Mouse (Mus musculus) hindbrain, embryonic 14.5 days (tissue): ENCODE data around the gene Cep112. TPM values are rescaled to one million over a fixed set of nuclear protein-coding genes. Genes with fewer than 3 reads are reported as not detected.

ENCODE experiments used
- ATAC-seq: fragments of 200-750 bp; cut with Nextera tagmentation; 2 replicates; pipeline ENCODE4 v1.8.0; 2017; ENCODE audit warnings: moderate number of reproducible peaks, mild to moderate bottlenecking, moderate TSS enrichment, moderate library complexity; ENCODE audit not compliant: low FRiP score
- DNase-seq: peaks from one replicate; pipeline ENCODE4 v3.0.0-alpha.2; 2015; ENCODE audit warnings: low spot score
- H3K27ac ChIP-seq: fragments of 300-500 bp; sonication (generic); 2 replicates; pipeline ENCODE4 v1.5.1; 2014; ENCODE audit warnings: mild to moderate bottlenecking, moderate library complexity
- H3K27me3 ChIP-seq: fragments of 300-500 bp; sonication (generic); 2 replicates; pipeline ENCODE4 v1.6.1; 2014; ENCODE audit warnings: mild to moderate bottlenecking, low read length, mixed read lengths; ENCODE audit not compliant: control insufficient read depth, insufficient read depth
- H3K36me3 ChIP-seq: fragments of 300-500 bp; sonication (generic); replicated peaks from 2 replicates; pipeline ENCODE4 v1.6.1; 2014; ENCODE audit not compliant: control insufficient read depth, insufficient read depth
- H3K4me1 ChIP-seq: fragments of 300-500 bp; sonication (generic); replicated peaks from 2 replicates; pipeline ENCODE4 v1.6.1; 2014; ENCODE audit warnings: antibody characterized with exemption, low read length, mixed read lengths; ENCODE audit not compliant: control insufficient read depth, insufficient read depth
- H3K4me2 ChIP-seq: fragments of 300-500 bp; sonication (generic); replicated peaks from 2 replicates; pipeline ENCODE4 v1.6.1; 2014; ENCODE audit warnings: mild to moderate bottlenecking, moderate library complexity
- H3K4me3 ChIP-seq: fragments of 300-500 bp; sonication (generic); replicated peaks from 2 replicates; pipeline ENCODE4 v1.5.1; 2014; ENCODE audit warnings: mild to moderate bottlenecking, low read length
- H3K9ac ChIP-seq: fragments of 300-500 bp; sonication (generic); 2 replicates; pipeline ENCODE4 v1.6.1; 2014
- H3K9me3 ChIP-seq: fragments of 300-500 bp; sonication (generic); 2 replicates; pipeline ENCODE4 v1.6.1; 2016; ENCODE audit warnings: low read length; ENCODE audit not compliant: control insufficient read depth
- WGBS: fragments of 180-500 bp; shearing (Covaris S2); extraction: QIAGEN DNeasy Blood & Tissue Kit; methylation state at CpG from one replicate; pipeline ENCODE4 v1.1.7; 2014; 5-methylcytosine and 5-hydroxymethylcytosine counted together
- polyA plus RNA-seq: library from polyadenylated mRNA; unstranded; fragments of >200 nt; fragmentation: Nextera tagmentation; extraction: Ambion mirVana; gene quantifications from 2 replicates; pipeline ENCODE4 v1.2.1, GENCODE M21; 2014

Cep112 gene
- polyA plus RNA-seq, 1 experiment from 2014 or later = 9.6 TPM

DNA sequence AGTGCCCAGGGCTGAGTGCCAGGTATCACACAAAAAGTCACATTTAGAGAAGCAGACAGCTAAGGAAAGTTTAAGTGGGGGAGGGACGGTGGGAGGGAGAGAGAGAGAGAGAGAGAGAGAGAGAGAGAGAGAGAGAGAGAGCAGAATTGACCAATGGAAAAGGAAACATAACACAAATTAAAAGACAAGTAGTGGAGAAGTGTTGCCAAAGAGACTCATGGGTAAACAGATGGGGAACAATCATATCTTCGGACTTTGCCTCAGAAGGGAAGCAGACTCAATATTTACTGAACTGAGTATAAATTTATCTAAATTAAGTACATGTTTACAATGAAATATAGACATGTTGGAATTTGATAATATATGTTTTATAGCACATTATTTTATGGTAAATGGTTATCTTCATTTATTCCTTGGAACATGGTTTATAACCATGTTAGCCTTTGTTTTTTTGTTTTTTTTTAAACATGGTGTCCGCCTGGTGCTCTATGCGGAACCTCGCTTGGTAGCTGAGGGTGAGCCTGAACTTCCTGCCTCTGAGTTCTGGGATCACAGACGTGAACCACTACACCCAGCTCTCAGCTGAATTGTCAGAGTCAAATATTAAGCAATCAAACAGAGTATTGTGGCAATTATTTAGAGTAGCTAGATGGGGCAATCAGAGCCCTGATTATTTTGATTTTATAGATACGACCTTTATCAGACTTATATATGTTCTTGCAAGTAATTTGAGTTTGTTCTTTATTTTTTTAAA is 28.7 kb upstream of the Cep112 start:
- H3K9ac ChIP-seq = no peak overlapping the region
- no peaks in the 10 kb centered on the region for H3K36me3 ChIP-seq
- no peaks in the 10 kb centered on the region for H3K9me3 ChIP-seq
- H3K27me3 ChIP-seq = no peaks in the 10 kb centered on the region
- H3K27ac ChIP-seq = no peak overlapping the region
- WGBS = 92% methylated on average over 7 of the region's 7 CpGs
- no peak for ATAC-seq
- H3K4me1 ChIP-seq = no peaks in the 10 kb centered on the region
- DNase-seq = peak; percentile 9
- H3K4me2 ChIP-seq = no peak overlapping the region
- no peak overlapping the region for H3K4me3 ChIP-seq

- no peak overlapping the region for H3K9ac ChIP-seq
- no peak for DNase-seq
- no peaks in the 10 kb centered on the region for H3K27me3 ChIP-seq
- WGBS = 36% methylated on average over 7 of the region's 9 CpGs
- no peak overlapping the region for H3K4me2 ChIP-seq
- no peaks in the 10 kb centered on the region for H3K4me1 ChIP-seq
- no peak for ATAC-seq
- no peak overlapping the region for H3K4me3 ChIP-seq
- no peak overlapping the region for H3K27ac ChIP-seq
- H3K36me3 ChIP-seq = no peaks in the 10 kb centered on the region
- no peaks in the 10 kb centered on the region for H3K9me3 ChIP-seq
These were observed 14.9 kb upstream of the Cep112 start for GRCm38 (mm10) chr11:108409876-108410644.

DNA sequence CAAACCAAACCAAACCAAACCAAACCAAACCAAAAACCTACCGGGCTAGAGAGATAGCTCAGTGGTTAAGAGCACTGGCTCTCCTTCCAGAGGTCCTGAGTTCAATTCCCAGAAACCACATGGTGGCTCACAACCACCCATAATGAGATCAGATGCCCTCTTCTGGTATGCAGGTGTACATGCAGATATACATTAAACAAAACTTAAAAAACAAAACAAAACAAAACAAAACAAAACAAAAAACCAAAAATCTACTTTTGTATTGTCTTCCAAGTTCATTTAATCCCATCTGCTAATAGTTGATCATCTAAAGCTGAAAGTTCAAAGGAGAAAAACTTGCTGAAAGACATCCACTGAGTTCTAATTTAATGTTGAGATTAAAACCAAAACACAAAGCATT is 8.6 kb upstream of the Cep112 start:
- H3K9ac ChIP-seq = no peak overlapping the region
- no peak overlapping the region for H3K4me2 ChIP-seq
- H3K4me3 ChIP-seq = no peak overlapping the region
- H3K9me3 ChIP-seq = no peaks in the 10 kb centered on the region
- H3K4me1 ChIP-seq = no peaks in the 10 kb centered on the region
- DNase-seq (no peak), ATAC-seq (no peak)
- no peaks in the 10 kb centered on the region for H3K36me3 ChIP-seq
- H3K27me3 ChIP-seq = no peaks in the 10 kb centered on the region
- 100% methylated on average over 1 of the region's 1 CpGs for WGBS
- no peak overlapping the region for H3K27ac ChIP-seq

GRCm38 (mm10) chr11:108418540-108418939 is 6.5 kb upstream of the Cep112 start:
- H3K36me3 ChIP-seq = no peaks in the 10 kb centered on the region
- DNase-seq = peak; percentile 87
- H3K27ac ChIP-seq = no peak overlapping the region
- H3K4me1 ChIP-seq = 0 out of 2 replicates have a peak, but pooled peaks cover under 1% of the 10 kb centered on the region
- no peaks in the 10 kb centered on the region for H3K27me3 ChIP-seq
- no peak for ATAC-seq
- 24% methylated on average over 1 of the region's 1 CpGs for WGBS
- H3K4me2 ChIP-seq = no peak overlapping the region
- no peak overlapping the region for H3K4me3 ChIP-seq
- no peaks in the 10 kb centered on the region for H3K9me3 ChIP-seq
- no peak overlapping the region for H3K9ac ChIP-seq

DNA sequence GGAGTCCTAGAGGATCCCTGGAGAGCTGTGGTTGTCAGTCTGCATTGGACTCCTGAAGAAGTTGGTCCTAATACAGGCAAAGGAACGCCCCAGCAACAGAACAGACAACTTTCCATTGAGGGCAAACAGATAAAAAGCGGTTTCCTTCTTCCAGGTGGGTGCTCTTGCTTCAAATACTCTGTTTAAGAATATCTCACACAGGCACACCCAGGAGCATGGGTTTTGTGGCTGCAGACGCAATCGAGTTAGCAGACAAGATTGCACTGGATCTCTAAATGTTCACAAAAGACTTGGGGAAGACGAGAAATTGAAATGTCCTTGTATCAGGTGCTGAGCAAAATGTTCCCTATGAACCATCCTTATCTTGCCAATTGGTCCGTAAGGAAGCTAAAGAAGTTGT is 5.8 kb upstream of the Cep112 start:
- Histone ChIP-seq H3K27me3 (no peaks in the 10 kb centered on the region), H3K27ac (no peak overlapping the region), H3K36me3 (no peaks in the 10 kb centered on the region), H3K4me1 (0 out of 2 replicates have a peak, but pooled peaks cover 7% of the 10 kb centered on the region), H3K4me3 (no peak overlapping the region), H3K4me2 (no peak overlapping the region), H3K9me3 (no peaks in the 10 kb centered on the region), H3K9ac (no peak overlapping the region)
- WGBS = 92% methylated on average over 6 of the region's 6 CpGs
- DNase-seq (no peak), ATAC-seq (no peak)

- no peak overlapping the region for H3K9ac ChIP-seq
- H3K27me3 ChIP-seq = no peaks in the 10 kb centered on the region
- no peaks in the 10 kb centered on the region for H3K9me3 ChIP-seq
- no peak overlapping the region for H3K4me3 ChIP-seq
- H3K36me3 ChIP-seq = no peaks in the 10 kb centered on the region
- no peak overlapping the region for H3K27ac ChIP-seq
- 78% methylated on average over 4 of the region's 4 CpGs for WGBS
- peaks cover 13% of the 10 kb centered on the region; the same call in 1 of the 2 replicates for H3K4me1 ChIP-seq
- DNase-seq (no peak), ATAC-seq (no peak)
- no peak overlapping the region for H3K4me2 ChIP-seq
These were observed 4.2 kb upstream of the Cep112 start for GRCm38 (mm10) chr11:108420751-108421150.

DNA sequence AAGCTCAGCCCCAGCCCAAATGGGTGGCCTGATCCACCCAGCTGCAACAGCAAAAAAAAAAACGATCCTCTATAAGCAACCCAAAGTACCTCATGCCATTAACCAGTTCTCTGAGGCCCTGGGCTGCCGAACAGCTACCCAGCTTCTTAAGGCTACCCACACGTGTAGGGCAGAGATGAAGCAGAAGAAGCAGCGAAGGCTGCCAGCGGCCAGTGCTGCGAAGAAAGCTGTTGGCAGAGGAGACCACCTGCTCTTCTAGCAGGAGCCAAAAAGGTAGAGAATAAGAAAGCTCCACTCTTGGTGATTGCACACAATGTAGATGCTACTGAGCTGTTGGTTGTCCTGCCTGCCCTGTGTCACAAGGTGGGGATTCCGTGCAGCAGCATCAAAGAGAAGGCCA is 1.8 kb upstream of the Cep112 start:
- Histone ChIP-seq H3K4me2 (no peak overlapping the region), H3K4me3 (no peak overlapping the region), H3K36me3 (no peaks in the 10 kb centered on the region), H3K27me3 (no peaks in the 10 kb centered on the region), H3K27ac (no peak overlapping the region), H3K9ac (no peak overlapping the region), H3K4me1 (peaks cover 13% of the 10 kb centered on the region; the same call in 1 of the 2 replicates), H3K9me3 (no peaks in the 10 kb centered on the region)
- ATAC-seq = no peak
- 49% methylated on average over 7 of the region's 7 CpGs for WGBS
- no peak for DNase-seq

GRCm38 (mm10) chr11:108424111-108424510 is 881 bp upstream of the Cep112 start:
- H3K36me3 ChIP-seq = no peaks in the 10 kb centered on the region
- WGBS = 1% methylated on average over 5 of the region's 5 CpGs
- DNase-seq = peak; percentile 38
- peak overlapping the region; percentile 72 for H3K4me3 ChIP-seq
- H3K27me3 ChIP-seq = no peaks in the 10 kb centered on the region
- no peaks in the 10 kb centered on the region for H3K9me3 ChIP-seq
- H3K27ac ChIP-seq = no peak overlapping the region
- ATAC-seq = no peak
- peak overlapping the region; percentile 73 for H3K4me2 ChIP-seq
- H3K4me1 ChIP-seq = peaks cover 13% of the 10 kb centered on the region; the same call in 1 of the 2 replicates
- H3K9ac ChIP-seq = peak overlapping the region; percentile 65; the same call in 1 of the 2 replicates

- ATAC-seq = peak; percentile 52; the same call in 1 of the 2 replicates
- peak overlapping the region; percentile 72 for H3K4me3 ChIP-seq
- H3K4me2 ChIP-seq = peak overlapping the region; percentile 73
- no peaks in the 10 kb centered on the region for H3K9me3 ChIP-seq
- no peak for DNase-seq
- H3K36me3 ChIP-seq = no peaks in the 10 kb centered on the region
- peaks cover 13% of the 10 kb centered on the region; the same call in 1 of the 2 replicates for H3K4me1 ChIP-seq
- no peaks in the 10 kb centered on the region for H3K27me3 ChIP-seq
- H3K27ac ChIP-seq = no peak overlapping the region
- 7% methylated on average over 14 of the region's 14 CpGs for WGBS
- peak overlapping the region; percentile 65 for H3K9ac ChIP-seq
These were observed 565 bp downstream of the Cep112 start for GRCm38 (mm10) chr11:108425592-108425921.
